Mouse (Mus musculus) fat pad, adult 2 months (tissue): Measurements from ENCODE around the gene Gm20388.

ENCODE experiments used
- DNase-seq: peaks from one replicate; pipeline ENCODE4 v3.0.0-alpha.2; 2011; ENCODE audit warnings: low read depth, low spot score; ENCODE audit errors: extremely low read depth

The Gm20388 gene

DNA sequence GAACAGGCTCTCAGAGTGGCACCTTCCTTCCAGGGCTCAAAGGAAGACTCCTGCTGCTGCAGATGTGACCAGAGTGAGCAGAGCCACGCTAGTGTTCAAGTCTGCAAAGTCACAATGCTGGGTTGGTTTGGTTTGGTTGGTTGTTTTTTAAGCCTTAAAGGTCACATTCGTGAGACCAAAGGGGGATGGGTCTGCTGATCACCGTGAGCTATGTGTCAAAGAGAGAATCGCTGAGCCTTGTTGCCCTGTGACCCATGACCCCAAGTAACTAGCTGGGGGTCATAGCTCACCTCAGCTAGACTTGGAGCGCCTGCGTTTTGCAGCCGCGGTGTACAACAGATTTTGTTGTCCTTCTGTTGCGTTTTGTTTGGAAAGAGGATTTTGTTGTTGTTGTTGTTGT, 1460.6 kb downstream of the Gm20388 start:
- no peak for DNase-seq

DNA sequence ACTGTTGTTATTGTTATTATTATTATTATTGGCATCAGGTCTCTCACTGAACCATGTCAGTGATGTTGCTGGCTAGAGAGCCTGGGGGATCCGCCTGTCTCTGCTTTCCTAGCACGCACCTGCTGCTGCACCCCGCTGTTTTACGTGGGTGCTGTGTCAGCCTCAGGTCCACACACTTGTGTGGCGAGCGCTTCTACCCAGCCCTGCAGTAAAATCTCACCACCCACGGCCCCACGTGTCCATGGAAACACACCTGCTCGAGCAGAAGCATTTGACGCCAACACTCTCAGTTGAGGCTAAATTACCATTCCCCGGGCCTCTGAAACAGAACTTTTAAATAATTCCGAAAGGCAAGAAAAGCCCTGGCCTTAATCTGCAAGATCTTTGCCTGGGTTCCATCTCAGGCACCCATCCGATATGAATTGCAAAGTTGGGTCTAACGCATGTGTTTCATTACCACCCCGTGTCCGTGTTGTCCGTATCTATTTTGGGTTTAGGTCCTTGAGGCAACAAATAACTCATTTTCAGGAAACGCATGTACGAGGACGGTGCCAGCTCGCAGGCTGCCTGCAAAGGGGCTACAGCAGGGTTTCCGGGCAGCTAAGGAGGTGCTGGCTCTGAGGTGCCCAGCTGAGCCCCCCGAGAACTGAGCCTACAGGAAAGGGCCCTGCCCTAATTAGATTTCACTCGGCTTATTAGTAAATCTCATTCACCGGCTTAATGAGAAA, 1461.4 kb downstream of the Gm20388 start:
- no peak for DNase-seq

DNA sequence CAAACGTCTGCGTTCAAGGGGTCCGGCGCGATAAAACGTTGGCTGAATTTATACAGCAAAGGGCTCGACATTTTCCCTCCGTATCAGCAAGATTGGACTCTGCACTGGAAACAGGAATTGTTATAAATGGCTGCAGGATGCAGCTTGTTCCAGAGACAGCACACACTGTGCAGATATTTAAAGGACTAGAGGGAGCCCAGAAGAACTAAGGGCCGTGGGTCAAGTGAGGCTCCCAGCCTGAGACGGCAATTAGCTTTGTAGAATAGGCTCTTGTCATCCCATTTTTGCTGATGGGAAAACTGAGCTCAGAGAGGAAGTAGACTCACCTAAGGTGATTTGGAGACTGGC, 1462.0 kb downstream of the Gm20388 start:
- no peak for DNase-seq

DNA sequence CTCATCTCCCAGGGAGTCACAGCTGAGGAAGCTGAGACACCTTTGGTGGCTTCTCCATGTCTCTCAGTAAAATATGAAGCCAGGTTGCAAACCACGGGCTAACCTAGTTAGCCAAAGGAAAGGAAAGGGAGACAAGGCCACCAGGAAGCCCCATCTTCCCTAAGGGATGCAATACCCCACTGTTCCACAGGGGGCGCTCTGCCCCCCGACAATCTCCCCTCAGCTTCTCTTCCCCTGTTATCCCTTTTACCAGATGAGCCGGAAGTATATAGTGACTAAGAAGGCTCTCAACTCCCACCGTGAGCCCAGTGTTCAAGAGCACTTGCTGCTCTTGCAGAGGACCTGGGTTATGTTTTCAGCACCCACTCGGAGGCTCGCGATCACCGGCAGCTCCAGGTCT, 1463.6 kb downstream of the Gm20388 start:
- DNase-seq = no peak

GRCm38 (mm10) chr8:121374777-121375176, 1464.1 kb downstream of the Gm20388 start:
- DNase-seq = no peak

GRCm38 (mm10) chr8:121376116-121376950, 1465.7 kb downstream of the Gm20388 start:
- no peak for DNase-seq

GRCm38 (mm10) chr8:121377680-121378079, 1467.0 kb downstream of the Gm20388 start:
- no peak for DNase-seq

DNA sequence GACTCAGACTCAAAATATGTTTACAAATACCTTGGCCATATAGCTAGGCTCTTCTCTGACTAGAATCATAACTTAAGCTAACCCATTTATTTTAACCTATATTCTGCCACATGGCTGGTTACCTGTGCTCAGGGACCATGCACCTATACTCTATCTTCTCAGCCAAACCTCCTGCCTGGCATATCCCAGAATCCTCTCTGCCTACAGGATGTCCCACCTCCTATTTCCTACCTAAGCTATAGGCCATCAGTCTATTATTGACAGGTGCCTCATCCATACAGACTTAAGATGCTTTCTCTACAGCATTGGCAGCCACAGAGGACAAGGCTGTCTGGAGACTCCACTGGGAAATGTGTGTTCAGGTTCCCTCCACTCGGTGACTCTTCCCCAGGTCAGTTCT, 1468.7 kb downstream of the Gm20388 start:
- no peak for DNase-seq

- DNase-seq = no peak
These were observed 1472.1 kb downstream of the Gm20388 start for GRCm38 (mm10) chr8:121382583-121383241.

DNA sequence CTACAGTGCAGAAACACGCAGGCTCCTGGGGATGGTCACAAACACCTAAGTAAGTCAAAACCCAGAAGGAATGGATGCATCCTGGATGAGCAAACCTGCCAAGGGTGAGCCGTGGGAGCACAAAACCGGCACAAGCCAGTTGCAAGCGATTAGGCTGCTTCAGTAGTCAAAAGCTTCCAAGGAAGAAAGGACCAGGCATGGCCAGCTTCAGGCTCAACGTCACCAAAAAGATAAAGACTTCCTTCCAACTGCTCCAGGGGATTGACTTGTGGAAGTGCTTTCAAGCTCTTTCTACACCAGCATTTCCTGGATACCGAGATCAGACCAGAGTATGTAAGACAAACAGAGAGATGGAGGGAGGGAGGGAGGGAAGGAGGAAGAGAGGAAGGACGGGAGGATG, 1474.9 kb downstream of the Gm20388 start:
- DNase-seq = no peak

DNA sequence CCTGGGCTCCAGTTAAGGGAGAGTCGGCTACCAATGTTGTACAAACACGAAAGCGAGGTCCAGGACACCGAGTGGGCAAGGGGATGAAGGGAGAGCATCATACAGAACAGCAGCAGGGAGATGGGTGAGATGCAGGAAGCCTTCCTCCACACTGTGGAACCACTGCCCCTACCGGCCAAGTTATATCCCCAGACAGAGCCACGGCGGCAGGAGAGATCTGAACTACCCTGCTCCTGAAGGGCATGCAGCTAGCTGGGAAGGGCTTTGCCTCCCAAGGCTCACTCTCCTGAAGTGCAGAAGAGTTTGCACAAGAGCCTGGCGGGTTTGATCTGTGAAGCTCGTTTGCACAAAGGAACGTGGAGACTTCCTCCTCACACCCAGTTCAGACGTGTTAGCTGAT, 1480.0 kb downstream of the Gm20388 start:
- DNase-seq = no peak

- no peak for DNase-seq
These were observed 1480.6 kb downstream of the Gm20388 start for GRCm38 (mm10) chr8:121391254-121391653.

GRCm38 (mm10) chr8:121391771-121392170, 1481.1 kb downstream of the Gm20388 start:
- no peak for DNase-seq

DNA sequence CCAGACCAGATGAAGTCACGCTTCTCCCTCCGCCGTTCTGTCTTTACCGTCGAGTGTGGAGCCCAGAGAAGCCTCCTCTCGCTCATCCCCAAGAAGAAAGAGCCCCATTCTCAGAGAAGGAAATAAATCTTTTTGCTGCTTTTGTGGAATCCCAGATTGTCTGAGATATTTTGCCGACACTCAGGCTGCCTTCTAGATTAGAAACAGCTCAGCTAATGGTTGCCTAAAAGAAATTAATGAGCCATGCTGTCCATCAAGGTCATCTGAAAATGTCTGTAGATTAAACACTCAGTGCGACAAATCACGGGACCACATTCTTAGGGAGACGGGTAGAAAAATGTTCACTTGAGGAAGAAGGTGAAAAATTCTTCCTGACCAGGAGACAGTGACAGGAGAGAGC, 1481.8 kb downstream of the Gm20388 start:
- no peak for DNase-seq

DNA sequence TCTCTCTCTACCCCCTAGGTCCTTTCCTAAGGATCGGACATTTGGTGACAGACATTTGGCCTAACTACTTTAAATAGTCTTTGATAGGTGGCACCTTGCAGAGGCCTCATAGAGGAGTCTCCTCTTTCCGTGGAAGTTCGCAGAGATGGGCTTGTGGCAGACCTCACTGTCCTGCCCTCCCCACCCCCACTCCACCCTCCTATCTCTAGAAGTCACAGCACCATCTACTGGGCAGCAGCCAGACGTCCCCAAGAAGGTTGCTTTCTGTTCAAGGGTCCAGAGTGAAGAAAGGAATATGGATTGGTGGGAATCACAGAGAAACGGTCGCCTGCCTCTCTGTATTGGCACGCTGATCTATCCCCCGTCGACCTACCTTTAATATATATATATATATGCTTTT, 1482.5 kb downstream of the Gm20388 start:
- no peak for DNase-seq

DNA sequence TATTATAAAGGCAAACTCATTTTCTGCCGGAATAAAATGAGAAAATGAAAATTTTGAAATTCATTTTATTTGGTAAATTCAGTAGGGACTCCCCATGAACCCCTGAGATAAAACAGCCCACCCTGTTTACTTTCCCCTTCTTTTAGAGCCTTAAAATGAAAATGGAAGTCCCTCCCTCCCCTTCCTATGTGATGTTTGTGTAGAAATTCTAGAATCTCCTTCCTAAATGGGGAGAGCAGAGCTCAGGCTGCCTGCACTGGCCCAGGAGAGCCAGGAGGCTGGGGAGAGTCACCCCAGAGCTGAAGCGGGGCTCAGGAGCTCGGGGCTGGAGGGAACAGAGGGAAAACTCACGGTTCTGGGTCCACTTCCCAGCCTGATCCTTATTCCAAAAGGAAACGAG, 1484.0 kb downstream of the Gm20388 start:
- no peak for DNase-seq

- no peak for DNase-seq
These were observed 1484.7 kb downstream of the Gm20388 start for GRCm38 (mm10) chr8:121395316-121395715.

DNA sequence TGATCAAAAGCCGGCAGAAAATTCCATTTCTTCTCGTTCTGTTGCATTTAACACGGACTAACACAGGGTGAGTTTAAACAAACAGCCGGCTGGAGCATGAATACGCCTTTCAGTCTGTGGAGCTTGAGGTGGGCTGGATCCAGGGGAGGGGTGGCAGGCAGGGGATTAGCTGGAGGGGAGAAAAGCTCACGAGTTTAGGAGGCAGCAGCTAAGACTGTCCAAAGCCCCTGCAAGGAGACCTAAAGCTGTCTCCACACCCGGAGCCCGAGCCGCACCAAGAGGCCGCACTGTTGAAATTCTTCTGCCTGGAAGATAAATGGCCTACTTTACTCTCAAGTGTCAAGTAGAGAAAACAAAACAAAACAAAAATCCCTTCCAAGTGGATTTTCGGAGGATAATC, 1485.5 kb downstream of the Gm20388 start:
- no peak for DNase-seq

- no peak for DNase-seq
These were observed 1486.6 kb downstream of the Gm20388 start for GRCm38 (mm10) chr8:121397201-121397698.

DNA sequence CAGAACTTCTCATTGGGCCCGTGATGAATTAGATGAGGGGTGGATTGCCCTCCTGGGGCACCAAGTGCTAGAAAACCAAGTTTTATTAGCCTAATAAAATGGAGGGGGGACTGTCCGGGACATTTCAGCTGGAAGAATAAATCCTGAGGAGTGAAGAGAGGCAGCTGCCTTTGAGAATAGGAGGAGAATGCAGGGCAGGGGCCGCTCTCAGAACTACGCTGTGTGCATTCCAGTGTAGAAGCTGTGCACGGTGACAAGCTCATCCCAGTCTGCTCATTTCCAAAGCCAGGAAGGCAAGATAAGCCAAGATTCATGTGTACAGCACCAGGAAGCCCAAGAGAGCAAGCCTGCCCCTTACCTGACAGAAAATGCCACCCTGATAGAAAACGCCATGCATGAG, 1487.4 kb downstream of the Gm20388 start:
- no peak for DNase-seq

- DNase-seq = no peak
These were observed 1488.1 kb downstream of the Gm20388 start for GRCm38 (mm10) chr8:121398724-121399123.

DNA sequence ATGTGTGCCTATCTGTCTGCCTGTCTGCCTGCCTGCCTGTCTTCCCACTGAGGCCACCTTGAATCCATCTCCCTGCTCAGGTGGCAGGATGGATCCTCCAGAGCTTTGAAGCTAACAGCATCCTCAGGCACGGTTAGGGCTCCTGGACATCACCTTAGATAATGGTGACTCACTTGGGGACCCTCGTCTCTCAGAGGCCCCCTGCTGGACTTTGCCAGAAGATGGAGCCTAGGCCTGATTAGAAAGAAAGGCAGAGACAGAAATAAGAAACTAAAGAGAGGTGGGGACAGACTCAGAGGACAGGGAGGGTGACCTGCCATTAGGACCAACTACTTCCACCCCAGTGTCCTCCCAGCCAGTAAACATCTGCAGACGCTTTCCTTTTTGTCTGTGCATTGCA, 1488.5 kb downstream of the Gm20388 start:
- DNase-seq = no peak
